21 mouse cellular contexts compared by ENCODE assay signal in the genomic region with DNA sequence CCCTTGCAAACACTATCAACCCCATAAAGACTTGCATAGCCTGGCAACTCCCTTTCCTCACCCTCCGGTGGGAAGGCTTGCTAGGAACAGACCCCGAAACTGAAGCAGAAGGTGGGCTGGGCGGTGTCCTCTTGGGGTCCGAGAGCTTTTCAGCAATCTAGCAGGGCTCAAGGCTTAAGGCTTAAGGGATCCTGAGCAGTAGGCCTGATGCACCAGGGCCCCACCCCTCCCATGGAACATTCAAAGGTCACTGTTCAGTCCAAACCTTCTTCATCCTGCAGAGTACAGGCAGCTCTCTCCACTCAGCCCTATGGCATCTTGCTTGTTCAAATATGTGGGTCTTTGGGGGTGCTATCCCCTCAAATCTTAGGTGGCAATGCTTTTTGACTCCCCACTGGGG. TPM values are rescaled to one million over a fixed set of nuclear protein-coding genes. Genes with fewer than 3 reads are reported as not detected.
DNase-seq lines count a peak whose midpoint lies in the region; ATAC-seq and TF ChIP-seq lines count a peak whose summit lies in the region.
"Had no signal": no experiment of that assay in that cellular context is flagged by ENCODE, and none has a peak within 500 bp of the region (broad histone marks: within the 10 kb centered on the region; RNA-seq: fewer than 3 reads in every experiment).

No protein-coding gene starts in this region.

- ATAC-seq in midbrain, embryonic 11.5 days (ENCODE audit: low FRiP score) = no peak
- ATAC-seq in hindbrain, embryonic 13.5 days (ENCODE audit: low FRiP score) = no peak
- no peak for ATAC-seq in midbrain, embryonic 14.5 days (ENCODE audit: low FRiP score, low TSS enrichment)
- no peak for ATAC-seq in megakaryocyte-erythroid progenitor cell, adult 5-6 weeks (replicated peaks; ENCODE audit: low FRiP score, low TSS enrichment, poor library complexity, severe bottlenecking)
- ATAC-seq: forebrain, embryonic 13.5 days; forebrain, postnatal 0 days had no signal

- H3K9ac ChIP-seq in midbrain, embryonic 11.5 days (ENCODE audit: low read length) = no peak overlapping the region
- H3K9ac ChIP-seq in hindbrain, embryonic 13.5 days = no peak overlapping the region
- no peak overlapping the region for H3K9ac ChIP-seq in midbrain, embryonic 14.5 days (replicated peaks; ENCODE audit: low read length)
- H3K9ac ChIP-seq: embryonic facial prominence, embryonic 13.5 days; forebrain, embryonic 13.5 days; forebrain, postnatal 0 days had no signal

- H3K4me1 ChIP-seq in kidney, adult 2 months (ENCODE audit: control insufficient read depth, insufficient read depth, low read length) = peaks cover 9% of the 10 kb centered on the region; the same call in 1 of the 2 replicates
- H3K4me1 ChIP-seq in midbrain, embryonic 11.5 days (ENCODE audit: control insufficient read depth, insufficient read depth, low read length) = peaks cover 8% of the 10 kb centered on the region; the same call in 1 of the 2 replicates
- H3K4me1 ChIP-seq in midbrain, embryonic 10.5 days = peaks cover 51% of the 10 kb centered on the region
- H3K4me1 ChIP-seq in hindbrain, embryonic 13.5 days (replicated peaks) = peaks cover 36% of the 10 kb centered on the region
- H3K4me1 ChIP-seq in midbrain, embryonic 14.5 days (ENCODE audit: control insufficient read depth, insufficient read depth, low read length) = peaks cover 17% of the 10 kb centered on the region

- no peaks in the 10 kb centered on the region for H3K27me3 ChIP-seq in kidney, adult 2 months (replicated peaks; ENCODE audit: control insufficient read depth, insufficient read depth, low read length)
- H3K27me3 ChIP-seq in midbrain, embryonic 11.5 days (ENCODE audit: control insufficient read depth, insufficient read depth, low read length) = peaks cover 60% of the 10 kb centered on the region
- H3K27me3 ChIP-seq in midbrain, embryonic 10.5 days (ENCODE audit: low read depth, poor library complexity, severe bottlenecking) = peaks cover 92% of the 10 kb centered on the region
- peaks cover 79% of the 10 kb centered on the region for H3K27me3 ChIP-seq in hindbrain, embryonic 13.5 days
- peaks cover 52% of the 10 kb centered on the region for H3K27me3 ChIP-seq in midbrain, embryonic 14.5 days (ENCODE audit: control insufficient read depth, insufficient read depth, low read length)

- no peak overlapping the region for H3K4me2 ChIP-seq in midbrain, embryonic 11.5 days
- peak overlapping the region; percentile 15 for H3K4me2 ChIP-seq in hindbrain, embryonic 13.5 days
- peak overlapping the region; percentile 37 for H3K4me2 ChIP-seq in midbrain, embryonic 14.5 days (ENCODE audit: low read length)
- H3K4me2 ChIP-seq: embryonic facial prominence, embryonic 13.5 days; forebrain, embryonic 13.5 days had no signal

- no peak for TF ChIP-seq CTCF in kidney, adult 2 months (conservative IDR thresholded peaks at IDR 0.05; ENCODE audit: insufficient read depth, insufficient read length, low read depth, low read length)

- H3K27ac ChIP-seq in kidney, adult 2 months (ENCODE audit: insufficient read depth, low read depth, low read length) = no peak overlapping the region
- H3K27ac ChIP-seq in midbrain, embryonic 11.5 days (ENCODE audit: low read depth, low read length) = no peak overlapping the region
- no peak overlapping the region for H3K27ac ChIP-seq in midbrain, embryonic 10.5 days (replicated peaks)
- H3K27ac ChIP-seq in hindbrain, embryonic 13.5 days = no peak overlapping the region
- H3K27ac ChIP-seq in midbrain, embryonic 14.5 days (replicated peaks; ENCODE audit: low read depth, low read length) = 0 out of 2 replicates have a peak overlapping the region, but pooled peaks have one; percentile 2
- H3K27ac ChIP-seq: embryonic facial prominence, embryonic 13.5 days; forebrain, embryonic 13.5 days; heart, embryonic 10.5 days had no signal

- no peak for TF ChIP-seq POLR2A in kidney, adult 2 months (IDR thresholded peaks at IDR 0.05; ENCODE audit: low read depth, low read length)

- H3K4me3 ChIP-seq in kidney, adult 2 months (ENCODE audit: insufficient read depth, low read depth, low read length) = no peak overlapping the region
- H3K4me3 ChIP-seq in midbrain, embryonic 11.5 days (ENCODE audit: low read depth, low read length) = no peak overlapping the region
- H3K4me3 ChIP-seq in midbrain, embryonic 10.5 days = no peak overlapping the region
- H3K4me3 ChIP-seq in hindbrain, embryonic 13.5 days = 0 out of 2 replicates have a peak overlapping the region, but pooled peaks have one; percentile 7
- H3K4me3 ChIP-seq in midbrain, embryonic 14.5 days (replicated peaks; ENCODE audit: low read depth, low read length) = peak overlapping the region; percentile 12
- H3K4me3 ChIP-seq: embryonic facial prominence, embryonic 13.5 days; forebrain, embryonic 13.5 days; heart, embryonic 10.5 days had no signal

- no peaks in the 10 kb centered on the region for H3K9me3 ChIP-seq in midbrain, embryonic 11.5 days (ENCODE audit: control insufficient read depth, low read length)
- H3K9me3 ChIP-seq in midbrain, embryonic 10.5 days (replicated peaks) = no peaks in the 10 kb centered on the region
- H3K9me3 ChIP-seq in hindbrain, embryonic 13.5 days = no peaks in the 10 kb centered on the region
- no peaks in the 10 kb centered on the region for H3K9me3 ChIP-seq in midbrain, embryonic 14.5 days (ENCODE audit: control insufficient read depth, low read length)
- H3K9me3 ChIP-seq: embryonic facial prominence, embryonic 13.5 days; forebrain, embryonic 13.5 days; heart, embryonic 10.5 days had no signal

- peak; percentile 67 for DNase-seq in kidney, adult 2 months
- DNase-seq in kidney, postnatal 4 days = no peak
- peak; percentile 83 for DNase-seq in midbrain, embryonic 11.5 days (ENCODE audit: low spot score, missing footprints)
- DNase-seq in midbrain, embryonic 10.5 days (ENCODE audit: low spot score) = no peak
- DNase-seq in midbrain, embryonic 14.5 days = no peak
- DNase-seq: adrenal gland, adult 2 months; adrenal gland, postnatal 25 days; cerebellum, adult 18-20 months; cerebellum, adult 9-11 months; cerebellum, postnatal 36 days; forebrain, postnatal 0 days; gastrocnemius, postnatal 25 days; heart, postnatal 10 days; heart, postnatal 4 days had no signal

- 89% methylated on average over 4 of the region's 4 CpGs for WGBS in kidney, adult 2 months
- WGBS in midbrain, embryonic 11.5 days = 55% methylated on average over 4 of the region's 4 CpGs
- 69% methylated on average over 4 of the region's 4 CpGs for WGBS in midbrain, embryonic 10.5 days
- WGBS in hindbrain, embryonic 13.5 days = 71% methylated on average over 4 of the region's 4 CpGs
- 68% methylated on average over 4 of the region's 4 CpGs for WGBS in midbrain, embryonic 14.5 days

- H3K36me3 ChIP-seq in kidney, adult 2 months (ENCODE audit: control insufficient read depth, insufficient read depth, low read length) = no peaks in the 10 kb centered on the region
- peaks cover 8% of the 10 kb centered on the region for H3K36me3 ChIP-seq in midbrain, embryonic 11.5 days (ENCODE audit: control insufficient read depth, insufficient read depth, low read length)
- peaks cover 28% of the 10 kb centered on the region for H3K36me3 ChIP-seq in midbrain, embryonic 10.5 days
- H3K36me3 ChIP-seq in hindbrain, embryonic 13.5 days = no peaks in the 10 kb centered on the region; the same call in 1 of the 2 replicates
- no peaks in the 10 kb centered on the region for H3K36me3 ChIP-seq in midbrain, embryonic 14.5 days (ENCODE audit: control insufficient read depth, insufficient read depth, low read length)

RNA-seq across cellular contexts. Expression of gene C1ql4, which starts 1.6 kb away (rescaled TPM):
- polyA plus RNA-seq in kidney, adult 2 months (2012; rRNA removed) = 0.44 and 0.61 TPM in 2 replicates
- polyA plus RNA-seq in midbrain, embryonic 11.5 days (2014; fragmentation: Nextera tagmentation; extraction: Ambion mirVana) = 5.0 and 6.2 TPM in 2 replicates
- 0.21 and 2.3 TPM in 2 replicates for polyA plus RNA-seq in midbrain, embryonic 10.5 days (2016; fragmentation: Nextera tagmentation; extraction: Ambion mirVana)
- 5.6 and 11.8 TPM in 2 replicates for polyA plus RNA-seq in hindbrain, embryonic 13.5 days (2015; fragmentation: Nextera tagmentation; extraction: Ambion mirVana)
- polyA plus RNA-seq in midbrain, embryonic 14.5 days (2014; fragmentation: Nextera tagmentation; extraction: Ambion mirVana) = 13.2 and 13.7 TPM in 2 replicates
- not detected in 2 replicates for total RNA-seq in megakaryocyte-erythroid progenitor cell, adult 5-6 weeks (2014; fragmentation: Nextera tagmentation)
- total RNA-seq in megakaryocyte-erythroid progenitor cell, adult 5-6 weeks (2017) = not detected in 2 replicates
- total RNA-seq: adrenal gland, adult 2 months; adrenal gland, postnatal 25 days; gastrocnemius, adult 18-20 months; gastrocnemius, postnatal 25 days; granulocyte monocyte progenitor cell, adult 5-6 weeks; heart, postnatal 10 days had no signal
- polyA plus RNA-seq: adrenal gland, adult 2 months; forebrain, embryonic 13.5 days had no signal

RNA-seq across cellular contexts. Expression of gene Dnajc22, which starts 7.0 kb away (rescaled TPM):
- polyA plus RNA-seq in kidney, adult 2 months (2012; rRNA removed) = 49.9 and 53.4 TPM in 2 replicates
- polyA plus RNA-seq in midbrain, embryonic 11.5 days (2014; fragmentation: Nextera tagmentation; extraction: Ambion mirVana) = 0.46 and 0.50 TPM in 2 replicates
- 0.99 and 1.3 TPM in 2 replicates for polyA plus RNA-seq in midbrain, embryonic 10.5 days (2016; fragmentation: Nextera tagmentation; extraction: Ambion mirVana)
- polyA plus RNA-seq in hindbrain, embryonic 13.5 days (2015; fragmentation: Nextera tagmentation; extraction: Ambion mirVana) = 1.3 and 1.6 TPM in 2 replicates
- polyA plus RNA-seq in midbrain, embryonic 14.5 days (2014; fragmentation: Nextera tagmentation; extraction: Ambion mirVana) = 0.71 and 1.6 TPM in 2 replicates
- total RNA-seq in megakaryocyte-erythroid progenitor cell, adult 5-6 weeks (2014; fragmentation: Nextera tagmentation) = not detected in 2 replicates
- total RNA-seq in megakaryocyte-erythroid progenitor cell, adult 5-6 weeks (2017) = not detected in 2 replicates
- total RNA-seq: granulocyte monocyte progenitor cell, adult 5-6 weeks had no signal

RNA-seq across cellular contexts. Expression of gene Troap, which starts 11.6 kb away (rescaled TPM):
- 0.29 and 0.33 TPM in 2 replicates for polyA plus RNA-seq in kidney, adult 2 months (2012; rRNA removed)
- 19.7 and 27.2 TPM in 2 replicates for polyA plus RNA-seq in midbrain, embryonic 11.5 days (2014; fragmentation: Nextera tagmentation; extraction: Ambion mirVana)
- polyA plus RNA-seq in midbrain, embryonic 10.5 days (2016; fragmentation: Nextera tagmentation; extraction: Ambion mirVana) = 47.5 and 50.2 TPM in 2 replicates
- 8.4 and 10.0 TPM in 2 replicates for polyA plus RNA-seq in hindbrain, embryonic 13.5 days (2015; fragmentation: Nextera tagmentation; extraction: Ambion mirVana)
- 3.9 and 4.9 TPM in 2 replicates for polyA plus RNA-seq in midbrain, embryonic 14.5 days (2014; fragmentation: Nextera tagmentation; extraction: Ambion mirVana)
- total RNA-seq in megakaryocyte-erythroid progenitor cell, adult 5-6 weeks (2014; fragmentation: Nextera tagmentation) = 25.0 and 40.8 TPM in 2 replicates
- total RNA-seq in megakaryocyte-erythroid progenitor cell, adult 5-6 weeks (2017) = 6.6 and 37.9 TPM in 2 replicates

RNA-seq across cellular contexts. Expression of gene Prph, which starts 31.0 kb away (rescaled TPM):
- 1.7 and 3.2 TPM in 2 replicates for polyA plus RNA-seq in kidney, adult 2 months (2012; rRNA removed)
- polyA plus RNA-seq in midbrain, embryonic 11.5 days (2014; fragmentation: Nextera tagmentation; extraction: Ambion mirVana) = 3.6 and 4.8 TPM in 2 replicates
- polyA plus RNA-seq in midbrain, embryonic 10.5 days (2016; fragmentation: Nextera tagmentation; extraction: Ambion mirVana) = 3.3 and 4.2 TPM in 2 replicates
- polyA plus RNA-seq in hindbrain, embryonic 13.5 days (2015; fragmentation: Nextera tagmentation; extraction: Ambion mirVana) = 62.4 and 78.7 TPM in 2 replicates
- polyA plus RNA-seq in midbrain, embryonic 14.5 days (2014; fragmentation: Nextera tagmentation; extraction: Ambion mirVana) = 11.7 and 15.5 TPM in 2 replicates
- total RNA-seq in megakaryocyte-erythroid progenitor cell, adult 5-6 weeks (2014; fragmentation: Nextera tagmentation) = not detected in 2 replicates
- total RNA-seq in megakaryocyte-erythroid progenitor cell, adult 5-6 weeks (2017) = not detected in 2 replicates
- total RNA-seq: granulocyte monocyte progenitor cell, adult 5-6 weeks had no signal

RNA-seq across cellular contexts. Expression of gene Spats2, which starts 39.7 kb away (rescaled TPM):
- polyA plus RNA-seq in kidney, adult 2 months (2012; rRNA removed) = 8.6 and 10.0 TPM in 2 replicates
- polyA plus RNA-seq in midbrain, embryonic 11.5 days (2014; fragmentation: Nextera tagmentation; extraction: Ambion mirVana) = 58.8 and 65.6 TPM in 2 replicates
- 55.3 and 57.1 TPM in 2 replicates for polyA plus RNA-seq in midbrain, embryonic 10.5 days (2016; fragmentation: Nextera tagmentation; extraction: Ambion mirVana)
- polyA plus RNA-seq in hindbrain, embryonic 13.5 days (2015; fragmentation: Nextera tagmentation; extraction: Ambion mirVana) = 42.1 and 45.0 TPM in 2 replicates
- polyA plus RNA-seq in midbrain, embryonic 14.5 days (2014; fragmentation: Nextera tagmentation; extraction: Ambion mirVana) = 36.2 and 41.6 TPM in 2 replicates
- total RNA-seq in megakaryocyte-erythroid progenitor cell, adult 5-6 weeks (2014; fragmentation: Nextera tagmentation) = not detected in 2 replicates
- 0.61 TPM in 1 of 2 replicates, not detected in the other for total RNA-seq in megakaryocyte-erythroid progenitor cell, adult 5-6 weeks (2017)

Comparison
In these comparisons a context has a peak if more than half of its experiments do, and no peak if none do; other contexts are left out.
1. DNase-seq: peak in kidney, adult 2 months (single experiment) and midbrain, embryonic 11.5 days (single experiment); none in kidney, postnatal 4 days (0 of 2), midbrain, embryonic 10.5 days (single experiment) and midbrain, embryonic 14.5 days (single experiment).
2. H3K4me3 ChIP-seq: peak in hindbrain, embryonic 13.5 days (single experiment) and midbrain, embryonic 14.5 days (single experiment); none in kidney, adult 2 months (single experiment), midbrain, embryonic 11.5 days (single experiment) and midbrain, embryonic 10.5 days (single experiment).
3. RNA of gene Dnajc22, which starts 7.0 kb away (polyA plus RNA-seq): 49.9 to 53.4 TPM in kidney, adult 2 months; 1.3 to 1.6 TPM in hindbrain, embryonic 13.5 days, 0.99 to 1.3 TPM in midbrain, embryonic 10.5 days, 0.71 to 1.6 TPM in midbrain, embryonic 14.5 days and 0.46 to 0.50 TPM in midbrain, embryonic 11.5 days; every median in the first group is over 10 times any median in the second.